Mouse (Mus musculus): Measurements from ENCODE around the gene Rbks. TPM values are rescaled to one million over a fixed set of nuclear protein-coding genes. Genes with fewer than 3 reads are reported as not detected.
A peak's percentile ranks its signal among the peaks of the same experiment; 100 is the strongest.

Gene Rbks
- 2.1 and 2.5 TPM in 2 replicates for polyA plus RNA-seq (2015; fragmentation: Nextera tagmentation; extraction: Ambion mirVana)

- H3K4me1 ChIP-seq: peaks cover 13% of the 10 kb centered on the region
- H3K4me3 ChIP-seq: peak within 1 kb of the TSS; percentile 67
- no peaks in the 10 kb centered on the region for H3K9me3 ChIP-seq (replicated peaks)
- peak within 1 kb of the TSS; percentile 87 for H3K27ac ChIP-seq
- H3K9ac ChIP-seq: peak within 1 kb of the TSS; percentile 85
- no peaks in the 10 kb centered on the region for H3K27me3 ChIP-seq
- ATAC-seq: peak; percentile 54
- H3K4me2 ChIP-seq: peak within 1 kb of the TSS; percentile 78
- no peaks in the 10 kb centered on the region for H3K36me3 ChIP-seq (ENCODE audit: poor library complexity, severe bottlenecking)
- WGBS: 7% methylated on average over 18 of the region's 18 CpGs
Observed at GRCm38 (mm10) chr5:31696971-31697643, at the start of gene Rbks. Rbks (minus strand) TSS chr5:31697627.

GRCm38 (mm10) chr5:31742521-31743031 is 45.1 kb upstream of the Rbks start:
- WGBS: 32% methylated on average over 4 of the region's 4 CpGs
- H3K4me1 ChIP-seq: no peaks in the 10 kb centered on the region
- no peaks in the 10 kb centered on the region for H3K36me3 ChIP-seq (ENCODE audit: poor library complexity, severe bottlenecking)
- no peak overlapping the region for H3K9ac ChIP-seq
- H3K27ac ChIP-seq: no peak overlapping the region
- H3K4me3 ChIP-seq: no peak overlapping the region
- no peaks in the 10 kb centered on the region for H3K27me3 ChIP-seq
- no peak overlapping the region for H3K4me2 ChIP-seq
- ATAC-seq: no peak
- no peaks in the 10 kb centered on the region for H3K9me3 ChIP-seq (replicated peaks)

DNA sequence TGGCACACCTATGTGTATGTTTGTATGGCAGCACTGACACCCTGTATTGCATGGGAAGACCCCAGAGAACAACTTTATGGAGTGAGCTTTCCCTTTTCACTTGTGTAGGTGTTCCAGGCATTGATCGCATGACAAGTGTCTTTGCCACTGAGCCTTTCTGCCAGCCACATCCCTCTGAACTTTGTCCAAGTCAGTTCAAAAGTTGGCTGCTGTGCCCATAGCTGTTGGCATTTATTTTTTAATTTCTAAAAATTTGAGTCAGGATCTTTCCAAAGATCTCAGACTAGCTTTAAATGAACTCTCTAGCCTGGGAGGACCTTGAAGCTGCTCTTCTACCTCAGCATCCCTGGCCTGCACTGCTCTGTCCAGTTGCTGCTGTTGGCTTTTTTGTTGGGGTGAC is 44.5 kb upstream of the Rbks start:
- Histone ChIP-seq H3K4me1 (no peaks in the 10 kb centered on the region), H3K9ac (no peak overlapping the region), H3K9me3 (replicated peaks) (no peaks in the 10 kb centered on the region), H3K27me3 (no peaks in the 10 kb centered on the region), H3K4me3 (no peak overlapping the region), H3K36me3 (ENCODE audit: poor library complexity, severe bottlenecking) (no peaks in the 10 kb centered on the region), H3K4me2 (no peak overlapping the region), H3K27ac (no peak overlapping the region)
- ATAC-seq: no peak
- 97% methylated on average over 1 of the region's 1 CpGs for WGBS

DNA sequence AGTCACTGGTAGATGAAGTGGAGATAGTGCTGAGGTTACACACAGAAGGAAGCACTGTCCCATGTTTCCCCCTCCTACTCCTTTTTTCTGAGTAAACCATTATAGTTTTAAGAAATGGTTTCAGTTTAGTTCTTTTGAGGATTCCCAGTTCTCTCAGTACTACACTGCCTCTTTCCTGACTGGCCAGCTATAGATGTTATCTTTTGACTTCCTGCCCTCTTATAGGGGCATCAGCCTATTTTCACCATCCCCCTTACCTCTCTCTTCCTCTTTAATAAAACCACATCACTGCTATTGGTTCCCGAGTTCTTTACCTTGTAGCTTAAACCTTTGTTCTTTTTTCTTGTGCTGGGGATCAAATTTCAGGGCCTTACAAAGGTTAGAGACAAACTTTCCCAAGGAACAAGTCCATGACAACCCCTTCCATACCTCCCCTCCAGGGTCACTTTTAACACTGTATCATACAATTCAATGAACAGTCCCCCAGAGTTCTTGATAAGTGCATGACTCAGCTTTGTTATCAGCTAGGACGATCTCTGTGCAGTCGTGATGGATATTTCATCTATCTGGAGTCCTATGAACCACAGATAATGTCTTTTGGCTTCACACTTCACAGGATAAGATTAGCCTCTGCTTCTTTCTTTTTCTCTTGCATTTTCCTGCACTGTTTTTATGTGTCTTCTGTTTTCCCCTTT is 35.4 kb upstream of the Rbks start:
- H3K4me1 ChIP-seq: no peaks in the 10 kb centered on the region
- H3K9ac ChIP-seq: no peak overlapping the region
- H3K27ac ChIP-seq: no peak overlapping the region
- H3K9me3 ChIP-seq (replicated peaks): no peaks in the 10 kb centered on the region
- ATAC-seq: no peak
- H3K4me3 ChIP-seq: no peak overlapping the region
- H3K4me2 ChIP-seq: no peak overlapping the region
- H3K36me3 ChIP-seq (ENCODE audit: poor library complexity, severe bottlenecking): no peaks in the 10 kb centered on the region
- no peaks in the 10 kb centered on the region for H3K27me3 ChIP-seq
- WGBS: 44% methylated on average over 3 of the region's 3 CpGs

GRCm38 (mm10) chr5:31727456-31727855 is 30.0 kb upstream of the Rbks start:
- H3K4me3 ChIP-seq: no peak overlapping the region
- no peak overlapping the region for H3K27ac ChIP-seq
- ATAC-seq: no peak
- H3K27me3 ChIP-seq: no peaks in the 10 kb centered on the region
- 58% methylated on average over 5 of the region's 5 CpGs for WGBS
- H3K9me3 ChIP-seq (replicated peaks): no peaks in the 10 kb centered on the region
- H3K9ac ChIP-seq: no peak overlapping the region
- H3K36me3 ChIP-seq (ENCODE audit: poor library complexity, severe bottlenecking): no peaks in the 10 kb centered on the region
- H3K4me2 ChIP-seq: no peak overlapping the region
- H3K4me1 ChIP-seq: no peaks in the 10 kb centered on the region

DNA sequence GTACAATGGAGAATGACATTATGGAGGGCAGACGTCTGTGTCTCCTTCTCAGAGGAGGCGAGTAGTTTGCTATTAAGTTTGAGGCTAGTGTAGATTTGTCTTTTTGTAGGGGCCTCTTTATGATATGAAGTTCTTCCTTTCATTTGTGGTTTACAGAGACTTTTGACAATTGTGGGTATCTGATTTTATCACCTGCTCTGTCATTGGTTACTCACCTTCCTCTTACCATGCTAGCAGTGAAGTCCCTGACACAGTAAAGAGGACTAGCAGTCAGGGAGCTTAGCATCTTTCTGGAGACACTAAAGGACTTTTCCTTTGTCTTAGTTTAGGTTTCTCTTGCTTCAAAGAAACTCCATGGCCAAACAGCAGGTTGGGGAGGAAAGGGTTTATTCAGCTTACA is 28.5 kb upstream of the Rbks start:
- no peak overlapping the region for H3K4me2 ChIP-seq
- no peaks in the 10 kb centered on the region for H3K9me3 ChIP-seq (replicated peaks)
- H3K36me3 ChIP-seq (ENCODE audit: poor library complexity, severe bottlenecking): no peaks in the 10 kb centered on the region
- H3K27ac ChIP-seq: no peak overlapping the region
- ATAC-seq: no peak
- H3K9ac ChIP-seq: no peak overlapping the region
- 79% methylated on average over 2 of the region's 2 CpGs for WGBS
- H3K4me1 ChIP-seq: no peaks in the 10 kb centered on the region
- H3K27me3 ChIP-seq: no peaks in the 10 kb centered on the region
- no peak overlapping the region for H3K4me3 ChIP-seq

GRCm38 (mm10) chr5:31724519-31724918 is 27.1 kb upstream of the Rbks start:
- Histone ChIP-seq H3K9ac (no peak overlapping the region), H3K4me1 (no peaks in the 10 kb centered on the region), H3K36me3 (ENCODE audit: poor library complexity, severe bottlenecking) (no peaks in the 10 kb centered on the region), H3K27ac (no peak overlapping the region), H3K9me3 (replicated peaks) (no peaks in the 10 kb centered on the region), H3K27me3 (no peaks in the 10 kb centered on the region), H3K4me2 (no peak overlapping the region), H3K4me3 (no peak overlapping the region)
- WGBS: 70% methylated on average over 6 of the region's 6 CpGs
- ATAC-seq: no peak

- H3K4me1 ChIP-seq: no peaks in the 10 kb centered on the region
- no peaks in the 10 kb centered on the region for H3K36me3 ChIP-seq (ENCODE audit: poor library complexity, severe bottlenecking)
- 79% methylated on average over 4 of the region's 4 CpGs for WGBS
- ATAC-seq: no peak
- H3K27ac ChIP-seq: no peak overlapping the region
- H3K9me3 ChIP-seq (replicated peaks): no peaks in the 10 kb centered on the region
- no peaks in the 10 kb centered on the region for H3K27me3 ChIP-seq
- H3K4me2 ChIP-seq: no peak overlapping the region
- H3K9ac ChIP-seq: no peak overlapping the region
- no peak overlapping the region for H3K4me3 ChIP-seq
Observed at GRCm38 (mm10) chr5:31715486-31716150, 18.2 kb upstream of the Rbks start.

GRCm38 (mm10) chr5:31713841-31714264 is 16.4 kb upstream of the Rbks start:
- ATAC-seq: no peak
- 80% methylated on average over 5 of the region's 5 CpGs for WGBS

GRCm38 (mm10) chr5:31713280-31713711 is 15.9 kb upstream of the Rbks start:
- Histone ChIP-seq H3K4me1 (no peaks in the 10 kb centered on the region), H3K27me3 (no peaks in the 10 kb centered on the region), H3K36me3 (ENCODE audit: poor library complexity, severe bottlenecking) (no peaks in the 10 kb centered on the region), H3K4me2 (no peak overlapping the region), H3K9me3 (replicated peaks) (no peaks in the 10 kb centered on the region), H3K27ac (no peak overlapping the region), H3K9ac (no peak overlapping the region), H3K4me3 (no peak overlapping the region)
- WGBS: 90% methylated on average over 2 of the region's 2 CpGs
- no peak for ATAC-seq

More at GRCm38 (mm10) chr5:31713841-31714264, 16.4 kb upstream of the Rbks start:
- no peaks in the 10 kb centered on the region for H3K36me3 ChIP-seq (ENCODE audit: poor library complexity, severe bottlenecking)
- H3K4me1 ChIP-seq: no peaks in the 10 kb centered on the region
- no peak overlapping the region for H3K4me2 ChIP-seq
- no peaks in the 10 kb centered on the region for H3K27me3 ChIP-seq
- no peak overlapping the region for H3K9ac ChIP-seq
- no peak overlapping the region for H3K27ac ChIP-seq
- no peak overlapping the region for H3K4me3 ChIP-seq
- no peaks in the 10 kb centered on the region for H3K9me3 ChIP-seq (replicated peaks)

GRCm38 (mm10) chr5:31709389-31709788 is 12.0 kb upstream of the Rbks start:
- H3K4me1 ChIP-seq: no peaks in the 10 kb centered on the region
- no peak overlapping the region for H3K9ac ChIP-seq
- no peaks in the 10 kb centered on the region for H3K36me3 ChIP-seq (ENCODE audit: poor library complexity, severe bottlenecking)

DNA sequence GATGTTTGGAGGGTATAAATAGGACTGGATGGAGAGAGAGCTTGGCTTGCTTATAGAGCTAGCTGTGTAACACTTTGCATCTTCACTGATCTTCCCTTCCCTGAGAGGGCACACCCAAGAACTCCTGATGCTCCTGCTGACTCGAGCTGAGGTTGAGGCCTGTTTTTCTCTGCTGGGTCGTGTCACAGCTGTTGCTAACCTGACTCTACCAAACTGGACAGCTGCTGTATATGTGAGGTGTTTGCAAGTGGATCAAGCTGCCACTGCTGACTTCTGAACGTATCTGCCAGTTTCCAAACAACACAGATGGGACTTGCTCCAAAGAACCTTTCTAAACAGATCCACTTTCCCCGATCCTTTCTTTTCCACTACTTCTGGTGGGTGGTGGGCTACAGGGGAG is 9.4 kb upstream of the Rbks start:
- Histone ChIP-seq H3K36me3 (ENCODE audit: poor library complexity, severe bottlenecking) (no peaks in the 10 kb centered on the region), H3K27ac (no peak overlapping the region), H3K9me3 (replicated peaks) (no peaks in the 10 kb centered on the region), H3K27me3 (no peaks in the 10 kb centered on the region), H3K4me2 (no peak overlapping the region), H3K4me1 (no peaks in the 10 kb centered on the region), H3K4me3 (no peak overlapping the region), H3K9ac (no peak overlapping the region)
- ATAC-seq: no peak
- 84% methylated on average over 4 of the region's 4 CpGs for WGBS

More at GRCm38 (mm10) chr5:31709389-31709788, 12.0 kb upstream of the Rbks start:
- Histone ChIP-seq H3K4me3 (no peak overlapping the region), H3K4me2 (no peak overlapping the region), H3K27me3 (no peaks in the 10 kb centered on the region), H3K9me3 (replicated peaks) (no peaks in the 10 kb centered on the region), H3K27ac (no peak overlapping the region)
- no peak for ATAC-seq
- 57% methylated on average over 1 of the region's 1 CpGs for WGBS
